Mouse (Mus musculus) heart, postnatal 25 days (tissue): ENCODE measurements around the gene Tspan6. TPM values are rescaled to one million over a fixed set of nuclear protein-coding genes. Genes with fewer than 3 reads are reported as not detected.
A peak's percentile ranks its signal among the peaks of the same experiment; 100 is the strongest.

Experiments
- DNase-seq: peaks from one replicate; pipeline ENCODE4 v3.0.0; 2022; ENCODE audit warnings: low spot score
- intact Hi-C: fragments of 180-260 bp; cut with DNase I; formaldehyde crosslinking; loops from one replicate; pipeline ENCODE4 v1.15.1; 2025
- total RNA-seq, 2 experiments: library from RNA; stranded (reverse); gene quantifications; 2 replicates each; pipeline ENCODE4 v1.2.3; 2021

Tspan6 gene
- total RNA-seq: 10 to 100 TPM in 1 of 2 experiments, 1 to 10 TPM in 1; 9.7 to 11.9 TPM

DNA sequence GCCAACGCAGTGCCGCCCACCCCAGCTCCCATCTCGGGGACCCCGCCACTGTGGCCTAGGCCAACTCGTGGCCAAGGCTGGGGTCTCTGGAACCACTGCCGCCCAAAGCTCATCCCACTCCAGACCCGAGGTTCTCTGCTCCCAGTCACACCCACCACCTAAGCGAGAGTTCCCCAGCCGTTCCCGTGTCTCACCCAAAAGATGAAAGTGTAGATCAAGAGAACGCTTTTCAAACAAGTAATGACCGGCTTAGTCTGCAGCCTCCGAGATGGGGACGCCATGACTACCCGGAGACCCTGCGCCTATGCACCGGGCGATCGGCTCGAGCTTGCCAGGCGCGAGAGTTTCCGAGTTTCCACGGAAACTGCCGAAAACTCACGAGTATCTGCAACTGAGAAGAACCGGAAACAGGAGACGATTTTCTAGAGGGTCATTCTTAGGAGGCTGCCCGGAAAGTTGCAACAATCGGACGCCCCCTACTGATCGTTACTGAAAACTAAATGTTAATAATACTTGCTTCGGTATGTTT, at the start of gene Tspan6:
Tspan6 (minus strand) TSS at position 416 of the 529 bp plus-strand sequence.
- peak; percentile 54 for DNase-seq
- intact Hi-C loops: loop anchor here (5.0 to 10.0 kb wide), 2 partner anchors 111 to 163 kb away; no protein-coding TSS in a partner anchor

DNA sequence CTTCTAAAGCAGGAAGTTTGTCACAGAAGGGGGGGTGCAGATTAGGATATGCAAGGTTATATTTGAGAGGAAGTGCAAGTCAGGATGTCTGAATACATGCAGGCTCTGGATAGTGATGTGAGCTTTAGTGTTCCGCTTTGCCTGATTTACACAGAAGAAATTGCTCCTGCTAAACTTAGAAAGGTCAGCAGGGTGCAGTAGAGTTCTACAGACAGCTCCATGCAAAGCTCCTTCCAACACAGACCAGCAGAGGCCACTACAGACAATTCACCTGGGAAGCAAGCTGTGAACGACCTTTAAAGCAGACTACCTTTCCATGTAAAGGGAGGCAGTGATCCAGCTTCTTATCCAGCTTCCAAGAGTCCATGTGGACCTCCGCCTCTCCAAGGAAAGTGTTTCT, 49.2 kb upstream of the Tspan6 start:
- intact Hi-C loops: loop anchor here (1.0 kb wide), 1 partner anchor 72 kb away; no protein-coding TSS in a partner anchor
- no peak for DNase-seq

DNA sequence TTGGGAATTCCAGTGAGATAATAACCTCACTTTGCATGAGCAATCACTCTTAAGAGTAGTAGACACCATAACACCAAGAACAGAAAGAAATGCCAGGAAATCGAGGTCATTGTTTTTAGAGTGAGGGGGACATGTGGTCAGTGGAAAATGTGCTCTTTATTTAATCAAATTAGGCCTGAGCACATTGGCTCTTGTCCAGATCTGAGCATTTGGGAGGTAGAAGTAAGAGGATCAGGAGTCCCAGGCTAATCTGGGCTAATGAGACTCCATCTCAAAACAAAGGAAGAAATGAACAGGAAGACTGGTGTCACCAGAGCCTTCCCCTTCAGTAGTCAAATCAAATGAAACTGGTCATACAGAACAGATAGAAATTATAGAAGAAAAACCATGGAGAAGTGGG, 41.3 kb upstream of the Tspan6 start:
- no peak for DNase-seq
- intact Hi-C loops: no loop called here

DNA sequence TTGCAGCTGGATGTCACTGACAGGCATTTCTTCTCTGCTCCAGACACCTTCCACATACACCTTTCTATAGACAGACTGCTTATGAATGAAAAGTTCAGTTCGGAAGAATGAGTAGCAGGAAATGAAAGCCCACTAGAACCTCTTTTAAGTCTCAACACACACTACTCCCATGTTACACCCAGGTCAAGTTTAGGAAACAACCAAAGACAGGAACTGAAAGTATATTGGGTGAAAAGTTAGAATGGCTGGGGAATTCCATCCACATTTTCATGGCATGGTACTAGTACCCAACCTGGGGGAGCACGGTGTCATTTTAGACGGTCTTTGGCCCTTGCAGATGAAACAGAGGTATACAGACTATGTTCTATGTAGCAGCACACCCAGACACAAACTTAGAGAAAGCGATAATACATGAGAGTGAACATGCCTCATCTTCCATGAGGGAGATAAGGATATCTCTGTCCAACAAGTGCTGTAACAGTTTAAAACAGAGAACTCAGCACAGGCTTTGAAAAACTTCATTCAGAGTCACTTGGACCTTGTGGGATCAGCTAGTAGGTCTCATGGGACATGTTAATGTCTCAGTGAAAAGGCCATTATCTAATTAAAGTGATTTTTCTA, 38.5 kb upstream of the Tspan6 start:
- intact Hi-C loops: no loop called here
- DNase-seq: no peak

DNA sequence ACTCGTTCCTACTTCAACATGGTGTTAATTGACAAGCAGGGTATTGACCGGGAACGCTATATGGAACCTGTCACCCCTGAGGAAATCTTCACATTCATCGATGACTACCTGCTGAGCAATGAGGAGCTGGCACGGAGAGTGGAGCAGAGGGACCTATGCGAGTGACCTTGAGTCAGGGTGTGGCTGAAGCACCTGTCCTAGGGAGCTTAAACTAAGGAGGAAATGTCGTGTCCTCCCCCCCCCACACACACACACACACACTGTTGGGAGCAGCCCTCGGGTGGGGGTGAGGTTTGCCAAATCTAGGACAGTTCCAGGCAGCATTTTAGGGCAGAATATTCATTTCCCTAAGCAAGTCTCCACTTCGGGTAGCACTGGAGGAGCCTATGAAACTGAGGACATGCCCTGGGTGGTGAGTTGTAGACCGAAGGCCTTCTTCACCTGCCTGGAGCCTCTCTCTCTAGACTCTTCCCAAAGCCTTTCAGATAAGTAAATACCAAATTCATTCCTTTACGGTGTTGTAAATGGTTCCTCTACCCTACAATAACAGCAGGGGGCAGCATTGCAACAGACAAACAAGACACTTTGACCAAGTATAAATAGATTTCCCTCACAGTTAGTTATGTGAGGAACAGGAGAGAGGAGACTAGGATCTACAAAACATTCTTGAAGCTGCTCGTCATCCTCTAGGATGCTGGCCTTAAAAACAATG, 33.2 kb upstream of the Tspan6 start:
- DNase-seq: no peak
- intact Hi-C loops: loop anchor here (1.0 kb wide), 1 partner anchor 88 kb away; no protein-coding TSS in a partner anchor

DNA sequence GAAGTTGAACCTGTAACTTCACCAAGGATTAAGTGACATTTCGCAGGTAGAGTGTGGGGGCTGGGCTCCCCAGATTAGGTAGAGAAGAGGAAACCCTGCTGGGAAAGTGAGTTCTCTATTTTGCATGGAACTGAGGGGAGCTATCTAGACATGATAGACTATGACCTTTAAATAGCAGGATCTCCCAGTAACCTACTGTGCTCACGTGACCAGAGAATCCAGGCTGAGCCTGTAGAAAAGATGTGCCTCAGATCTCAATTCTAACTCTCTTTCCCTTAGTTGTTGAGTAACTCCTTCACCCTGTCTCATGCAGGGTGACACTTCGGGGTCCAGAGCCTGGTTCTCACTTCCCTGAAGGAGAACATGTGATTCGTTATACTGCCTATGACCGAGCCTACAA, 28.5 kb upstream of the Tspan6 start:
- intact Hi-C loops: no loop called here
- DNase-seq: no peak

DNA sequence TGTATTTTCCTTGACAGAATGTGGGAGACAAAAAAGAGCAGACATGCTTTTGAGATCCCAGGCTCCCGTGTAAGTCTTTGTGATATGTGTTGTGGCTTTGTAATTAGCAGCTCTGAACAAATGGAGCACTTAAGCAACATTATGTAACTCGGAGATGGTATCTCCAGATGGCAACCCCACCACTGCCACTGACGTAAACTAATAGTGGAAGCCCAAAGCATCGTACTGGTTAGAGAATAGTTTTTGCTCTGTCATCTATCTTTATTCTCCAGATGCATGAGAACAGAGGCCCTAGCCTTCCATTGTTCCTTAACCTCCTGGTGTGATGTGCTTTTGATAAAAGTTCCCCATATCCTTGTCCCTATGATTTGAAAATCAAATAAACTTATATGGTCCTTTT, 23.0 kb upstream of the Tspan6 start:
- no peak for DNase-seq
- intact Hi-C loops: no loop called here

DNA sequence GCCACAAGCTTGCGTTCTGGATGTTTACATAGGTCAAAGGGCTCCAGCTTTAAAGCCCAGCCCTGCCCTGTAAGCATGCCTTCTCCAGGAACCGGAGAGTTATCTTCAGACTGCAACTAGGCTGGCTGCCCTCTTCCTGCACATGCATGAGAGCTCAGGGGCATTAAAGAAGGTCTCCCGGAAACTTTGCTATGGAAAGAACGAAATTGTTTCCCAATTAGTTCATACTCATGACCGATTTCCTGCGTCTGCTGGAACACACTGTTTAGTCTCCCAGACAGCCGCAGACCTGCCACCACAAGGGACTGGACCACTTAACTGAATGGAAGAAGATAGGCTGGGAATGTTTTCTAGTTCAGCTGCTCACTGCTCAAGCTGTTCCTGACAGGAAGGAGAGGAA, 16.0 kb upstream of the Tspan6 start:
- intact Hi-C loops: no loop called here
- peak; percentile 20 for DNase-seq

DNA sequence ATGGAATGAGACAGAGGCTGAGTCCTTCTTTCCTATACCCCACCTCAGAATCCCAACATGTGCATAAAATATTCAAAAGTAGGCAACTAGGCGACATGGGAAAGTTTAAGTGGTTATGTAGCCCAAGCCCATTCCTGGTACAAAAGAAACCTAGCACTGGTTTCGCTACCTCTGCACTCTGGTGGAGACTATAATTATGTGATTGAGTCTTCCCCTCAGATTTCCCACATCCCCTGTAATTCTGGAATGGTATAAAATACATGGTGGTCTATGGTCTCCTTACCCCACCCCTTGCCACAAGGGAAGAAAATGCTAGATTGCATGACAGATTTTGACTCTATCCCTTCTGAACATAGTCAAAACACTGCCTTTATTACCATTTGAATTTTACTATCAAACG, 14.8 kb upstream of the Tspan6 start:
- no peak for DNase-seq
- intact Hi-C loops: no loop called here

DNA sequence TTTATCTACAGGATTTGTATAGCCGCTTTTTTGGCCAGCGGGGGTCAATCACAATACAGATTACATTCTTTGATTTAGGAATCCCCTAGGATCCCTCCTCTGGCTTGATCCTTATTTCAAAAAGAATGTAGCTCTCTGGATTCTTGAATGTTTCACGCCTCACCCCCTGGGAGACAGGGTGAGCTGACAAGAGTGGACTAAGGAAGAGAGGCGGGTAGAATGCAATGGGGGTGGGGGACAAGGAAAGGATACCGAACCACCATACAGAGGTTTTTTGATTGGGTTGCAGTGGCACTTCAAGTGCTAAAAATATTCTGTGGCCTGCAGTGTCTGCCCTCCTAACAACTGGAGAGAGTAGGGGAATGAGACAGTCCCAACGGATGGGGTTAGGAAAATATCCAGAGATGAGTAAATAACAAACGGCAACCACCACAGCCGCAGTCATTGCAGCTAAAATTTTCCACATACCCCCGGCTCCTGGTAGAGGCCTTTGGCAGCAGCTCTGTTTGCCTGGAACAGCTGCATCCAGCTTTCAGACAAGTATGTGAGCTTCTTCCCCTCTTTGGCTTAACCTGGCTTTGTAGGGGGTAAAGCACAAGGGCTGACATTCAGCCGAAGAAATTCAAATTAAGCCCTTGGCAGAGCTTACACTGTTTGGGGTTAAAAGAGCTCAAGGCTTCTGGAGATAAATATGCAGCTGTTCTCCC, 13.3 kb upstream of the Tspan6 start:
- no peak for DNase-seq

DNA sequence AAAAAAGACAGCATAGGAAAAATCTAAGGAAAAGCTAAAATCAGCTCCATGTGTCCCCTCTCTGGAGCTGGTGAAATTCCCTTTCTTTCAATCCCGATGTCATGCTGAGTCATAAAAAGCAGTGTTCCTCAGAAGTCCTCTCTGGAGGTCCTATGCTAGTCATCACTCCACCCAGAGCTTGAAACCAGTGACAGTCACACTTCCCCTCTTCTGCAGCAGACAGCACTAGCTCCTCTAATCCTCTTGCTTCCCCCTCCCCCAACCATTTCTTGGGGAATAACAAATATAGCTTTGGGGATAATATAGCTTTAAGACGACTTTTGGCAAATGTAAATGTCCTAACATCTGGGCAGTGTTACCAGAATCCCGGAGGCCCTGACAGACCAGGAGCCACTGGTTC, 10.0 kb upstream of the Tspan6 start, which contains the start of gene Srpx2:
Srpx2 (plus strand) TSS at position 166 of the 400 bp plus-strand sequence.
- intact Hi-C loops: no loop called here
- no peak for DNase-seq

More for the DNA sequence above, 13.3 kb upstream of the Tspan6 start:
- intact Hi-C loops: no loop called here

DNA sequence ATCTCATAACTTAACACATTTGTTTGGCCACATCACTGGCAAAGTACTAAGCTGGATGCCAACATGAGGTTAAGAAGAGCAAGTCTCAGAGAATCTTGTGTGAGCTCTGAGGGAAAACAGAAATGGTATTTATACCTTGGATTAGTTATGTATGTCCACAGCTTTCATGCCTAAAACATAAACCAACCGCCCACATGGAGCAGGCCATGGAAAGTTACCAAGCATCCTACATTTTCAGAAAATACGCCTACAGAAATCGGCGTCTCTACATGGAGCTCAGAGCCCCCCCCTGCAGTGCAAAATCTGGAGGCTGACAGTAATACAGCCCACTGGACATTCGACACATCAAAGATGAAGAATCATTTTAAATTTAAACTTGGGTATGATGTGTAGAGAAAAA, 10.1 kb downstream of the Tspan6 start:
- intact Hi-C loops: no loop called here
- no peak for DNase-seq

DNA sequence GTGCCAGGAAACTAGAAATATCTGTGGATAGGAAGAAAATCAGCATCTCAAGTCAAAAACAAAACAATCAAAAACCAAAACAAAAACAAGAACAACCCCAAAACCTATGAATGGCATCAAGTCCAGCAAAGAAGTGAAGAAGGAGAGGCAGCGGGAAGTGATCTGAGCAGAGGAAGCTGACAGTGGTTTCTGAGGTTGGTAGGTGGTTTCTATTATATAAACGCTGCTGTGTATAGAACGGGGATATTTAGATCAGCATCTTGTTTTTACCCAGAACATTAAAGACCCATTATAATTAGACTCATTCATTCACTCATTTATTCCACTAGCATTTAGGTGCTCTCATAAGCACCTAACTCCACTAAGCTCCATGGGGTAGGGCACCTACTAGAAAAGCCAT, 10.9 kb downstream of the Tspan6 start:
- intact Hi-C loops: no loop called here
- no peak for DNase-seq

DNA sequence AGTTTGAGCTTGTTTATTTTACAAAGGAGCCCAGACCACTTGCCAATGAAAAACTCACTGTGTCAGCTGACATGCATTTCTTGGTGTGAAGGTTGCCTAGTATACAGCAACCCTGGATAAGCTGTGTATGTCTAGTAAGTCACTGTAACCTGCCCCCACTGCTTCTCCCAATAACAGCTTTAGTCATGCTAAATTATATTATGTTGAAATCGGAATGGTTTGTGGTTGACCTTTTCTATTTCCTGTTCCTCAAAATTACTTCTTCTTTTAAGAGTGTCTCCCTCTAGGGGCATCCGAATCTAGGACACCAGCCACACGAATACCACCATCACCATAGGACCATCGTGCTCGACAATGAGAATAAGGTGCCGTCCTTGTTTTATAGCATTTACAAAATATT, 28.5 kb downstream of the Tspan6 start:
- intact Hi-C loops: no loop called here

DNA sequence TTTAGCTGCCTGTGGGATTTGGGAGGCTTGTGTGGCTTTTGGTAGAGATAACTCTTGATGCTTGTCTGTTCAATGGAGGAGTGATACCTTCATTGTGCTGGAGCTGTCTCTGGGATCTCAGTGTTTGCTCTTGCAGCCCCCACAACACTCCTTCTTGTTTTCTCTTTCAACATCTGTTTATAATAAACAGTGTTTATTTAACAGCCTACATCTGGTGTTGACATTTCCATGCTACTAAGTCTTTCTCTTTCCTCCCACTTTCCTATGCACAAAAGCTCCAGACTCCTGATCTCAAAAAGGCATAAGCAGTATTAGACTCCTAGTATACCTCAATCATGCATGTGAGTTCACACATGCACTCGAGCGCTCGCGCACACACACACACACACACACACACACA, 44.6 kb downstream of the Tspan6 start:
- DNase-seq: no peak
- intact Hi-C loops: no loop called here

More for the DNA sequence above, 28.5 kb downstream of the Tspan6 start:
- DNase-seq: no peak

DNA sequence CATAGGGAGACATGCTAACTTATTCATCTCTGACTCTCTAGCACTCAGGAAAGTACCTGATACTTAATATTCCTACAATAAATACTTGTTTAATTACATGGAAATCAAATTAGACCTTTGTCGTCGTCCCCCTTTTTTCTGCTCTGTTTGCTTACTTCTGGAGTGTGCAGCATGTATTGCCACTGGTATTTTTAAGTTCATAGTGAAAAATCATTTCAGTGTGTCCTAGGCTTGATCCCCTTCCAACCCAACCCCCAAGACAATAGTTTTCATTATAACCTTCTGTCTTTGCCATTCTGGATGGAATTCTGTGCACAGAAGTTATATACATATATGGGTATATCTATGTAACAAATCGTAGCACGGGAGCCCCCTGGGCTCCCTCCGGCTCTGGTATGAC, 47.5 kb downstream of the Tspan6 start, which contains the start of gene Tnmd:
Tnmd (plus strand) TSS at position 301 of the 400 bp plus-strand sequence.
- DNase-seq: no peak
- intact Hi-C loops: no loop called here

Other genes with a start within 250 kb of the Tspan6 start
- gene Pcdh19, start 209.4 kb downstream of the Tspan6 start, total RNA-seq: 1 to 10 TPM; 8.9 to 9.1 TPM
- gene Tnmd, start 47.4 kb downstream of the Tspan6 start, total RNA-seq: under 1 TPM in 1 of 2 experiments, not detected in 1; 0.25 TPM
- gene Srpx2, start 10.0 kb upstream of the Tspan6 start, total RNA-seq: 1 to 10 TPM; 4.3 to 4.7 TPM
- gene Sytl4, start 83.4 kb upstream of the Tspan6 start, total RNA-seq: 1 to 10 TPM; 1.1 to 1.6 TPM
- 10 to 100 TPM; 10.2 to 13.4 TPM for gene Cstf2, start 160.8 kb upstream of the Tspan6 start, total RNA-seq